Mouse (Mus musculus) heart, embryonic 11.5 days (tissue): ENCODE data around the gene Hint2. TPM values are rescaled to one million over a fixed set of nuclear protein-coding genes. Genes with fewer than 3 reads are reported as not detected.

ENCODE experiments used
- ATAC-seq: fragments of 200-750 bp; cut with Nextera tagmentation; replicated peaks from 2 replicates; pipeline ENCODE4 v1.8.0; 2017; ENCODE audit warnings: moderate library complexity; ENCODE audit not compliant: insufficient number of reproducible peaks, low FRiP score, low TSS enrichment
- H3K27ac ChIP-seq: fragments of 300-500 bp; sonication (generic); 2 replicates; pipeline ENCODE4 v1.5.1; 2014; ENCODE audit warnings: mild to moderate bottlenecking, low read depth, low read length
- H3K27me3 ChIP-seq: fragments of 300-500 bp; sonication (generic); 2 replicates; pipeline ENCODE4 v1.6.1; 2014; ENCODE audit warnings: mild to moderate bottlenecking, low read length, mixed read lengths; ENCODE audit not compliant: control insufficient read depth, insufficient read depth
- H3K36me3 ChIP-seq: fragments of 300-500 bp; sonication (generic); 2 replicates; pipeline ENCODE4 v1.6.1; 2014; ENCODE audit warnings: mild to moderate bottlenecking, low read length, moderate library complexity, mixed read lengths; ENCODE audit not compliant: control insufficient read depth, insufficient read depth
- H3K4me1 ChIP-seq: fragments of 300-500 bp; sonication (generic); 2 replicates; pipeline ENCODE4 v1.6.1; 2014; ENCODE audit warnings: low read length; ENCODE audit not compliant: control insufficient read depth, insufficient read depth
- H3K4me2 ChIP-seq: fragments of 300-500 bp; sonication (generic); 2 replicates; pipeline ENCODE4 v1.6.1; 2014; ENCODE audit warnings: mild to moderate bottlenecking, moderate library complexity
- H3K4me3 ChIP-seq: fragments of 300-500 bp; sonication (generic); 2 replicates; pipeline ENCODE4 v1.5.1; 2014; ENCODE audit warnings: low read depth, low read length
- H3K9ac ChIP-seq: fragments of 300-500 bp; sonication (generic); 2 replicates; pipeline ENCODE4 v1.6.1; 2014; ENCODE audit warnings: mild to moderate bottlenecking, low read depth, low read length, moderate library complexity
- H3K9me3 ChIP-seq: fragments of 300-500 bp; sonication (generic); replicated peaks from 2 replicates; pipeline ENCODE4 v1.6.1; 2016; ENCODE audit warnings: low read length; ENCODE audit not compliant: control insufficient read depth
- WGBS: fragments of 180-500 bp; shearing (Covaris S2); extraction: QIAGEN DNeasy Blood & Tissue Kit; methylation state at CpG from one replicate; pipeline ENCODE4 v1.1.7; 2014; ENCODE audit not compliant: insufficient replicate concordance; 5-methylcytosine and 5-hydroxymethylcytosine counted together
- polyA plus RNA-seq: library from polyadenylated mRNA; unstranded; fragments of >200 nt; fragmentation: Nextera tagmentation; extraction: Ambion mirVana; gene quantifications from 2 replicates; pipeline ENCODE4 v1.2.1, GENCODE M21; 2014

The Hint2 gene
- polyA plus RNA-seq, 1 experiment from 2014 or later, result 128 TPM

DNA sequence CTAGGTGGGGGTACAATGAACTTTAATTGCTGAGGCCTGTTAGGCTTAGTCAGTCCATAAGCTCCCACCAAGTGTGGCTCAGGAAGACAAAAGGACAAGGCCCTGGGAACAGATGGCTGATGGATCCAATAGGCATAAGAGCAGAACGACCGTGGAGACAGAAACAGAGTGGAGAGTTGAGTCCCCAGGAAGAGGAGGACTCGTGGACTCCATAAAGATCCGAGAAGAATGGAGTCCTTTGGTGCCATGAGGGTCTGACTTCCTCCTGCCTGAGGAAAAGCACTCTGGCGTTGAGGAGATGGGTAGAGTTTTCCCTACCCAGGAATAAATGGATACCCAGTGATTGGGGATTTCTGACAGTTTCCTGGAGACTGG, 25.6 kb downstream of the Hint2 start:
- peak overlapping the region; percentile 79; the same call in 1 of the 2 replicates for H3K9ac ChIP-seq
- ATAC-seq, result no peak

GRCm38 (mm10) chr4:43630030-43630581, 26.2 kb downstream of the Hint2 start:
- H3K9ac ChIP-seq, result no peak overlapping the region
- H3K9me3 ChIP-seq, result peaks cover 3% of the 10 kb centered on the region; the same call in 1 of the 2 replicates
- ATAC-seq, result peak; percentile 46; the same call in 1 of the 2 replicates
- peaks cover 14% of the 10 kb centered on the region for H3K4me1 ChIP-seq
- H3K36me3 ChIP-seq, result no peaks in the 10 kb centered on the region
- no peak overlapping the region for H3K27ac ChIP-seq
- peaks cover 13% of the 10 kb centered on the region for H3K27me3 ChIP-seq
- 10% methylated on average over 5 of the region's 5 CpGs for WGBS
- H3K4me2 ChIP-seq, result peak overlapping the region; percentile 22; the same call in 1 of the 2 replicates
- no peak overlapping the region for H3K4me3 ChIP-seq

More for the DNA sequence above, 25.6 kb downstream of the Hint2 start:
- Histone ChIP-seq H3K27ac (no peak overlapping the region), H3K4me2 (peak overlapping the region; percentile 94), H3K36me3 (no peaks in the 10 kb centered on the region), H3K9me3 (no peaks in the 10 kb centered on the region), H3K27me3 (peaks cover 13% of the 10 kb centered on the region), H3K4me3 (peak overlapping the region; percentile 65), H3K4me1 (peaks cover 14% of the 10 kb centered on the region)
- 29% methylated on average over 5 of the region's 5 CpGs for WGBS

GRCm38 (mm10) chr4:43629106-43629817, 27.0 kb downstream of the Hint2 start:
- Histone ChIP-seq H3K9me3 (peaks cover 8% of the 10 kb centered on the region), H3K4me2 (peak overlapping the region; percentile 27), H3K27me3 (peaks cover 13% of the 10 kb centered on the region), H3K36me3 (no peaks in the 10 kb centered on the region), H3K4me1 (peaks cover 14% of the 10 kb centered on the region), H3K9ac (no peak overlapping the region; the same call in 1 of the 2 replicates), H3K4me3 (0 out of 2 replicates have a peak overlapping the region, but pooled peaks have one; percentile 2), H3K27ac (no peak overlapping the region)
- WGBS, result 39% methylated on average over 20 of the region's 20 CpGs
- ATAC-seq, result no peak

DNA sequence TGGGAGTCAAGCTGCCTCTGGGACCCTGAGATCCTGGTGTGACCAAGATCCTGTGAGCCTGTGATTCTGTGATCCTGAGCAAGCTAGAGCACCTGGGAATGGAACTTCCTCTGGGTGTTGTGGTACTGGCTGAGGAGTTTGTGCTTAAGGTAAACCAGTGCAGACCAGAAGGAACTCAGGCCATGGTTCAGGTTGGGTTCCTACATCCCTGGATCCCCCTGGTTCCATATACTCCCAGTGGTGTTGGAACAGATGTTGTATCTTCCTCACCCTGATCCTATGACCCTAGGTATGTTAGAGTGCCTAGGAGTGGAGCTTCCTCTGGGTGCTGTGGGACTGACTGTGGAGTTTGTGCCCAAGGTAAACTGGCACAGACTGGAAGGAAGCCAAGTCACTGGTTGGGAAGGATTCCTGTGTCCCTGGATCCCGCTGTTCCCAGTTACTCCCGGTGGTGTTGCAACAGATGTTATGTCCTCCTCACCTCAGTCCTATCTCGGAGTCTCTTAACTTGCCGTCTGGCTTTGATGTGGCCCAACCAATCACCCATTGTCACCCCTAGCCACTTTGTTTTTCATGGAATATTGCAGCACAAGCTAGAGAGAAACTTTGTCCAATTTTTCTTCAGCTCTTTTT, 36.0 kb downstream of the Hint2 start:
- Histone ChIP-seq H3K4me1 (no peaks in the 10 kb centered on the region), H3K27me3 (no peaks in the 10 kb centered on the region), H3K27ac (no peak overlapping the region), H3K9me3 (peaks cover 7% of the 10 kb centered on the region), H3K9ac (no peak overlapping the region), H3K36me3 (no peaks in the 10 kb centered on the region), H3K4me3 (no peak overlapping the region), H3K4me2 (no peak overlapping the region)
- 58% methylated on average over 4 of the region's 4 CpGs for WGBS
- no peak for ATAC-seq

GRCm38 (mm10) chr4:43613060-43613730, 43.1 kb downstream of the Hint2 start:
- Histone ChIP-seq H3K4me3 (no peak overlapping the region), H3K9ac (no peak overlapping the region), H3K4me2 (no peak overlapping the region), H3K9me3 (no peaks in the 10 kb centered on the region), H3K27ac (no peak overlapping the region), H3K27me3 (no peaks in the 10 kb centered on the region), H3K4me1 (no peaks in the 10 kb centered on the region), H3K36me3 (no peaks in the 10 kb centered on the region)
- ATAC-seq, result no peak
- 54% methylated on average over 3 of the region's 3 CpGs for WGBS

DNA sequence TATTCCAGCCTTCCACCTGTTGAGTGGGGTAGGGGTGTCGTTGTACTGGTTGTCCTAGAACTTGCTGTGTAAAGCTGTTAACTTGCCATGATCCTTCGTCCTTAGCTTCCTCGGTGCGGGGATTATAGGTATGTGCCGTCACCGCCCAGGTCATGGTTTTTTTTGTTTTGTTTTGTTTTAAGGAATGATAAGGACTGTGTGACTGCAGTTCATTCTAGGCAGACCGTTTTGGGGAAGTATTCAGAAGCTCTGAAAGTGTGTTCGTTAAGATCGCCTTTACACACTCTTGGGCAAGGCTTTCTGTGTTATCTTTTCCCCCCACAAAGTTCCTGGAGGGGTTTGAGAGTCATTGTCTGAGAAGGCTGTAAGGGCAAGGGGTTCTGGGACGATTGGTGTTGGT, 43.7 kb downstream of the Hint2 start:
- Histone ChIP-seq H3K4me2 (no peak overlapping the region), H3K4me1 (no peaks in the 10 kb centered on the region), H3K9me3 (no peaks in the 10 kb centered on the region), H3K27ac (no peak overlapping the region), H3K27me3 (no peaks in the 10 kb centered on the region), H3K9ac (no peak overlapping the region), H3K36me3 (no peaks in the 10 kb centered on the region), H3K4me3 (no peak overlapping the region)
- 57% methylated on average over 10 of the region's 10 CpGs for WGBS
- ATAC-seq, result no peak

- Histone ChIP-seq H3K4me1 (peaks cover 9% of the 10 kb centered on the region; the same call in 1 of the 2 replicates), H3K9ac (no peak overlapping the region), H3K9me3 (no peaks in the 10 kb centered on the region), H3K4me3 (no peak overlapping the region), H3K27me3 (no peaks in the 10 kb centered on the region), H3K27ac (no peak overlapping the region), H3K36me3 (no peaks in the 10 kb centered on the region), H3K4me2 (no peak overlapping the region)
- 41% methylated on average over 9 of the region's 9 CpGs for WGBS
- ATAC-seq, result no peak
Observed at GRCm38 (mm10) chr4:43604751-43605685, 51.2 kb downstream of the Hint2 start.
